Mouse (Mus musculus): ENCODE results near the gene Ugt1a10. TPM values are rescaled to one million over a fixed set of nuclear protein-coding genes. Genes with fewer than 3 reads are reported as not detected.
A peak's percentile ranks its signal among the peaks of the same experiment; 100 is the strongest.

Gene Ugt1a10
- polyA plus RNA-seq, 1 experiment from 2014 or later, result 0.14 TPM

DNA sequence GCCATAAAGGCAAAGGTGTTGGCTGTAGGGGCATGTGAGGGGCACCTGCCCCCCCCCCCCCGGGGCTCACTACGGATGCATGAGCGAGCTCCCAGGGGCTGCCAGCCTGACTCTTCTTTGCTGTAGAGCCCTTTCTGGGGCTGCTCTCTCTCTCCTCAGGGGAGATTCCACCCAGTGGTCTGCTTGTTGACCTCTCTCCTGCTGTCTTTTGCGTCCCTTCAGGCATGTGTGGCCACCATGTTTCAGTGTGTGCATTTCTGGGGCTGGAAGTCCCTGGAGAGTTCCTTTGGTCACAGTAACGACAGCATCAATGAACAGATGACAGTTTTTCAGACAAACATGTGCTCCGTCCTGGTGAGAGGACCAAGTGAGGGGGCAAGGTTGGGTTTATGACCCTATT lies 203.2 kb downstream of the Ugt1a10 start:
- ATAC-seq (no peak), DNase-seq (ENCODE audit: low read depth, low spot score) (no peak)
- POLR2A ChIA-PET, result interaction anchor here (0.6 to 1.6 kb wide), 2 partner anchors 8 to 16 kb away, joined by 3 to 4 read pairs; no protein-coding TSS in a partner anchor
- H3K27me3 ChIP-seq, result no peaks in the 10 kb centered on the region
- CTCF ChIA-PET, result interaction anchor here (0.7 kb wide), 1 partner anchor 47 kb away, joined by 3 read pairs; the partner anchor contains the start of gene Ugt1a1
- in situ Hi-C loops (cut with MboI; ENCODE audit: low pct_unique_long_range_greater_than_20kb), result no loop called here
- no peak for TF ChIP-seq CTCF (IDR thresholded peaks at IDR 0.05)

DNA sequence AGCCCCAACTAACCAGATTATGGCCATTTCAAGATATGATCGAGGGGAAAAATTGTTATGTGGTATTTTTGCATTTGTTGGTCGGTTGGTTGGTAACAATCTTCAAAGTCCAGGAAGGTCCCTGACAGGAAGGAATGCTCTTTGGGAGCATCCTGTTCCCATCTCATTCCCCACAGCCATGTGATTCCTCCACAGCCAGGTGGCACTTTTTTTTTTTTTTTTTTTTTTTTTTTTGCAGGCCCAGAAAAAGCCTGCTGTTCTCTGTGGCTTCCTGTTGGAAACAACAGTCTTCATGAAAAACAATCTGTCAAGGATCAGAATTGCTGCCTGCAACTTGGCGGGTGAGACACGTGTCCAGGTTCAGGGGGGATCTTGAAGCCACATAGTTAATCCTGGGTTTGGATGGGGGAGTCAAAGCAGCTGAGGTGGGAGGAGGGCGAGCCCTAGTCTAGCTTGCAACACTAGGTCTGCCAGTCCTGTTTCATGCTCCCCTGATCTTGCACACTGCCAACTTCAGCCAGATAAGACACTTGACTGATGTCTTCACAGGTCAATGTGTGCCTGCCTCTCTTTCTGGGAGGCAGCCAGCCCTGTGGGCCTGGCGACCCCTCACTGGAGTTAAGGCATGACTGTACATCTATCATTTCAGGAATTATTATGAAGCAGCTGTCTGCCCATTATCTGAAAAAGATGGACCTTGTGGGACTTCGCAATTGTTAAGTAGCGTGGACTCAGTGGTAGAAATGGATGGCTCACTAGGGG lies 203.9 kb downstream of the Ugt1a10 start:
- in situ Hi-C loops (cut with MboI; ENCODE audit: low pct_unique_long_range_greater_than_20kb), result no loop called here
- ATAC-seq (no peak), DNase-seq (ENCODE audit: low read depth, low spot score) (peak; percentile 73)
- POLR2A ChIA-PET, result no interaction called here
- H3K27me3 ChIP-seq, result no peaks in the 10 kb centered on the region
- TF ChIP-seq CTCF (IDR thresholded peaks at IDR 0.05), result no peak
- CTCF ChIA-PET, result no interaction called here

DNA sequence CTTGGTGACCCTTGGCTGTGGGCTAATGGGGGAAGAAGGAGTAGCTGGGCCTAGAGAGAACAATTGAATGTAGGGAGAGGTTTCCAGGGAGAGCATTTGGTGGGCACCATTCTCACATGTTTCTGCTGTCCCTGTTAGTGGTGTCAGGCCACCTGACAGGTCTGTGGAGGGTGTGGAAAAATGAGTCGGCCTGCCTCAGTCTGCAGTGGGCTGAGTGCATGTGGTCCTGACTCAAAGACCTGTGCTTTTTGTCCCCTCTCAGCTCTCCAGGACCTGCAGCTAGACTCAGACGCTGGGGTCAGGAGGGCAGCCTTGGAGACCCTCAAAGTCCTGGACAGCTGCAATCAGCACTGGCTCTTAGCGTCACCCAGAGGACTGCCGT lies 204.4 kb downstream of the Ugt1a10 start:
- in situ Hi-C loops (cut with MboI; ENCODE audit: low pct_unique_long_range_greater_than_20kb), result no loop called here

DNA sequence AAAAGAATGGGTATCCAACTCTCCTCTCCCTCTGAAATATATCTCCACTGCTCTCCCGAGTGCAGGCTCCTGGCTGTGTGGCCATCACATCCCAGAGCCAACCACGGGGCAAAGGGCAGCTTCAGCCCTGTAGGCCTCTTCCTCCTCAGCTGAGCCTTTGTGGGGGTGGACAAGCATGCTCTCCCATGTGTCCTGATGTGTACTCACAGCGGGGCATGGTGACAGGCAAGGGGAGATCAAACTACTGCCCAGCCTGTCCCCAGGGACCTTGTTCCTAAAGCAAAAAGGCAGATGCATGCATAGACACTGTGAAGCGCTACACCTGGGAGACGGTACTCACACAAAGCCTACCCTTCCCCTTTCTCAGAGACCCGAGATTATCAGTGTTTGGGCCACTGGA lies 204.9 kb downstream of the Ugt1a10 start:
- in situ Hi-C loops (cut with MboI; ENCODE audit: low pct_unique_long_range_greater_than_20kb), result no loop called here
- no peaks in the 10 kb centered on the region for H3K27me3 ChIP-seq
- no peak for TF ChIP-seq CTCF (IDR thresholded peaks at IDR 0.05)
- ChIA-PET POLR2A (no interaction called here), CTCF (no interaction called here)
- ATAC-seq (no peak), DNase-seq (ENCODE audit: low read depth, low spot score) (no peak)

More for the DNA sequence above, 204.4 kb downstream of the Ugt1a10 start:
- no peaks in the 10 kb centered on the region for H3K27me3 ChIP-seq
- no peak for DNase-seq (ENCODE audit: low read depth, low spot score)
- TF ChIP-seq CTCF (IDR thresholded peaks at IDR 0.05), result no peak
- ChIA-PET CTCF (no interaction called here), POLR2A (no interaction called here)
- ATAC-seq, result no peak

DNA sequence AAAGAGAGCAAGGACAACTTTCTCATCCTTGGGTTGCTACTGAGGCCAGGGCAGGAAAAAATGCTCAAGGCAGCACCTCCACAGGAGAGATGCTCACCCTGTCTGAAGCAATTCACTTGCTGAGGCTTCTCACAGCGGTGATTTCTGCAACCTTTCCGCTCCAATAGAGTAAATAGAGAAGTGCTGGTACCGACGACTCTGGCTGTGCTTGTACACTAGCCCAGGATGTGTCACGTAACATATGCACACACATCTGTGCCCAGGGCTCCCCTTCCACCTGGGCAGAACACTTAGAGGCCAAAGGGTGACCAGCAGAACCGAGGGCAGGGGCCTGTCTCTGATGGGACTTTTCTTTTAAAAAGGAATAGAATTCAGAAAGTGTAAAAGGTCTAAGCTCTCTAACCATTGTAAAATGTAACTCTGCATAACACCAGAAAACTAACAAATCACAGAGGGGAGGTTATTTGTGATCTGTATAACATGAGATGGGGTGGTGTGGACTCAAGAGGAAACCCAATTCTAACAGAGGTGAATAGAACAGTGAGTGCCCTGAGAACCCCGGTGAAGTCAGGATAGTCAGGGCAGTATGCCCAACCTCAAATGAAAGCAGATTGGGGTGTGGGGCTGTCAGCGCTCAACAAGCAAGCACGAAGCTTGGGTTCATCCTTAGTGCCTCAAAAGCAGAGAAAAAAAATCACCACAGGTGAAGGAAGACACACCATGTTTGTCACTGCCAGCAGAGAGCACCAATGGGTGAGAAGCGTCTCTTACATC lies 205.6 kb downstream of the Ugt1a10 start:
- POLR2A ChIA-PET, result no interaction called here
- DNase-seq (ENCODE audit: low read depth, low spot score) (no peak), ATAC-seq (no peak)
- CTCF ChIA-PET, result interaction anchor here (0.8 to 6.8 kb wide), 2 partner anchors 8 to 16 kb away, joined by 3 to 93 read pairs; partner anchors contain the start of genes Hjurp and Trpm8
- H3K27me3 ChIP-seq, result no peaks in the 10 kb centered on the region
- in situ Hi-C loops (cut with MboI; ENCODE audit: low pct_unique_long_range_greater_than_20kb), result no loop called here
- TF ChIP-seq CTCF (IDR thresholded peaks at IDR 0.05), result no peak

DNA sequence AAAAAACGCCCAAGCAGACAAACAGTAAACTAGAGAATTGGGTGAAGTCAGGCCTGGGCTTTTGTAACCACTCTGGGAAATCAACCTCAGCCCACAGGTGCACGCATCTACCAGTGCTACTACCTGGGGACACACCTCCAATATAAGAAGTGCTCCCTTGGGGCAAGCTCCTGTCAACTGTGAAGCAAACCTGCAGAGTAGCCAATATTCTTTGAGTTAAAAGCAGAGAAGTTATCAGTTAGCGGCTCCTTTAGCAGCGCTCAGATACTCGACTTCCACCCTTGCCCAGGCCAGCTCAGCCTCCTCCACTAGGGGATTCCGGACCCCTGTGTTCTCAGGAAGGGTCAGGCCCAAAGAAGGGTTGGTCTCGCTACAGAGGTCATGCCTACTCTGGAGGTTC lies 206.5 kb downstream of the Ugt1a10 start:
- in situ Hi-C loops (cut with MboI; ENCODE audit: low pct_unique_long_range_greater_than_20kb), result no loop called here

DNA sequence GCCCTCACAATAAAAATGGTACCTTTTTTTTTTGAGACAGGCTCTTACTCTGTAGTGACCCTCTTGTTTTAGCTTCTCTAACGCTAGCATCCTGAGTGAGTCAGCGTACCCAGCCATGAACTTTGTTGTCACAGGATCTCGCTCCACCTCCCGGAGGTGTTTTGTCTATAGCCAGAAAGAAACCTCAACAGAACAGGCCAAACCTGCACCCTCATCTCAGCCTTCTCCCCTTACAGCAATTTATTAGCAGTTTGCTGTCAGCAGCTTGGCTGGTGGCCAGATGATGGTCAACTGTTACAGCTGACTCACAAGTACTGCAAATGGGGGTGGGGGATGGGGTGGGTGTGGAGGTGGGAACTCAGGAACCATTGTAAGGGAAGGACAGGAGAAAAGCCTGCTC lies 207.1 kb downstream of the Ugt1a10 start:
- no peak for TF ChIP-seq CTCF (IDR thresholded peaks at IDR 0.05)
- in situ Hi-C loops (cut with MboI; ENCODE audit: low pct_unique_long_range_greater_than_20kb), result no loop called here
- CTCF ChIA-PET, result interaction anchor here (1.4 to 6.8 kb wide), 2 partner anchors 15 to 72 kb away, joined by 3 to 93 read pairs; partner anchors contain the start of genes Hjurp and Trpm8
- peak; percentile 58 for ATAC-seq
- peak; percentile 99 for DNase-seq (ENCODE audit: low read depth, low spot score)
- POLR2A ChIA-PET, result interaction anchor here (0.6 to 1.2 kb wide), 3 partner anchors 13 to 954 kb away, joined by 3 to 7 read pairs (median 4); no protein-coding TSS in a partner anchor
- H3K27me3 ChIP-seq, result no peaks in the 10 kb centered on the region

More for the DNA sequence above, 206.5 kb downstream of the Ugt1a10 start:
- H3K27me3 ChIP-seq, result no peaks in the 10 kb centered on the region
- ATAC-seq, result no peak
- no peak for DNase-seq (ENCODE audit: low read depth, low spot score)
- POLR2A ChIA-PET, result interaction anchor here (0.9 to 1.2 kb wide), 2 partner anchors 13 to 15 kb away, joined by 3 to 7 read pairs; no protein-coding TSS in a partner anchor
- CTCF ChIA-PET, result interaction anchor here (0.8 to 6.8 kb wide), 2 partner anchors 8 to 15 kb away, joined by 3 to 93 read pairs; partner anchors contain the start of genes Hjurp and Trpm8
- TF ChIP-seq CTCF (IDR thresholded peaks at IDR 0.05), result no peak

DNA sequence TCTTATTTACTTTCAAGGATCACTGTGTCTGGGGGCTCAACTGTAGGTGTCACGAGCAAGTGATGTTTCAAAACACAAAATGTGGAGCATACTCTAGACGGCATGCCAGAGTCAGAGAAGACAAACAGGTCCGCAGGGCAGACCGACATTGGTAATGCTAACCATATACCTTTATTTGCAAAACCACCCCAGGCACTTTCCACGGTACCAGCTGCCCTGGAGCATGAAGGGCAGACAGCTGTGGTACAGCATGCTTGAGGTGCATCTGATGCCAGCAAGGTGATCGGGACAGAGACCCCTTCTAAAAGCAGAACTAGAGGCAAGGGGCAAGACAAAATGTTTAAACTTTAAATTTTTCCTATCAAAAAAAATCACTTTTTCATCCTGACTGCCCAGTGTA lies 207.8 kb downstream of the Ugt1a10 start:
- no peak for TF ChIP-seq CTCF (IDR thresholded peaks at IDR 0.05)
- ATAC-seq (peak; percentile 1), DNase-seq (ENCODE audit: low read depth, low spot score) (no peak)
- no peaks in the 10 kb centered on the region for H3K27me3 ChIP-seq
- in situ Hi-C loops (cut with MboI; ENCODE audit: low pct_unique_long_range_greater_than_20kb), result no loop called here
- CTCF ChIA-PET, result interaction anchor here (1.1 to 6.8 kb wide), 6 partner anchors 9 to 72 kb away, joined by 3 to 93 read pairs (median 3); partner anchors contain the start of genes Hjurp and Trpm8
- POLR2A ChIA-PET, result interaction anchor here (1.1 to 1.2 kb wide), 2 partner anchors 12 to 14 kb away, joined by 3 to 7 read pairs; no protein-coding TSS in a partner anchor

DNA sequence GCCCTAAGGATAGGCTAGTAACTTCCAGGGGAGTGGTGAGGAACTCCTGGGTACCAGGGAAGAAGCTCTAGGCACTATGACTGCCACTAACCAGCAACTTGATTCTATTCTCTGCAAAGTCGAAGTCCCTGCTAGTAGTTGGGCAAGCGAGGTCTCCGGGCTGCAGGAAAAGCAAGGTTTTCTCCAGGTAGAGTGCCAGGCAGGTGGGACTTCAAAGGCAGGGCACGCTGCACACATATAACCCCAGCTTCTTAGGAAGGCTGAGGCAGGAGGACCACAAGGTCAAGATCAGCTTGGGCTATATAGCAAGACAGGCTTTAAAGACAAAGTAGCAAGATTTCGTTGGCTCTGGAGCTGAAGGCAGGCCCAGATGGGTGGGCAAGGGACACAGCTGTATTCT lies 208.6 kb downstream of the Ugt1a10 start:
- no peak for DNase-seq (ENCODE audit: low read depth, low spot score)
- CTCF ChIA-PET, result interaction anchor here (1.1 to 6.8 kb wide), 5 partner anchors 8 to 33 kb away, joined by 3 to 93 read pairs (median 3); partner anchors contain the start of genes Hjurp and Trpm8
- in situ Hi-C loops (cut with MboI; ENCODE audit: low pct_unique_long_range_greater_than_20kb), result no loop called here
- H3K27me3 ChIP-seq, result no peaks in the 10 kb centered on the region
- no peak for TF ChIP-seq CTCF (IDR thresholded peaks at IDR 0.05)
- POLR2A ChIA-PET, result interaction anchor here (0.7 to 1.1 kb wide), 2 partner anchors 13 to 1654 kb away, joined by 3 read pairs; no protein-coding TSS in a partner anchor
- ATAC-seq, result no peak

DNA sequence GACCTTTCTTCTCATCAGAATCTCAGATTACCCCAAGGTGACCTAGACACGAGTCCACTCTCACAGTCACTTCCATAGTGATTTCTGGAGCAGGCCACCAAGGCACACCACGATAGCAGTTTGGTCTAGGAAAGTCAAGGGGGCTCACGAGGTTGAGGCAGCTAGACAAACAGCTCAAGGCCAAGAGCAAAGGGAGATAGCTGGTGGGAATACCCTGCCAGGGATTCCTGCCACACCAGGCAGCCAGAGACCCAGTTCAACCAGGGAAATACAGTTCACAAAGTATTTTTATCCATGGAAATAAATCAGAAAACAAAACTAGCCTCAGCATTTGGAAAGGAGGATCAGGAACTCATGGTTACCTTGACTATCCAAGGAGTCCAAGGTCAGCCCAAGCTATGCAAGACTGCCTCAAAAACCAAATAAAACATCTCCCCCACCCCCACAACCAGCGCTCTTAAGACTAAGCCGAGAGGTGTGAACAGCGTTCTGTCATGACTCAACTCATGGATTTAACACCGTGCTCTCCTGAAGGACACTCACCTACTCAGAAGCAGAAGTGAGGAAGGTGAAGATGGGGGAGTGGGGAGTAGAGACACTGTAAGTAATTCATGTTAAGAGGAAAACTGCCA lies 209.2 kb downstream of the Ugt1a10 start:
- DNase-seq (ENCODE audit: low read depth, low spot score) (no peak), ATAC-seq (no peak)
- H3K27me3 ChIP-seq, result no peaks in the 10 kb centered on the region
- POLR2A ChIA-PET, result interaction anchor here (0.7 to 1.1 kb wide), 2 partner anchors 12 to 1654 kb away, joined by 3 read pairs; no protein-coding TSS in a partner anchor
- CTCF ChIA-PET, result interaction anchor here (1.1 to 6.8 kb wide), 6 partner anchors 7 to 56 kb away, joined by 3 to 93 read pairs (median 4); partner anchors contain the start of genes Hjurp and Trpm8
- no peak for TF ChIP-seq CTCF (IDR thresholded peaks at IDR 0.05)
- in situ Hi-C loops (cut with MboI; ENCODE audit: low pct_unique_long_range_greater_than_20kb), result no loop called here

All from Patski (cell line).